Mouse (Mus musculus): ENCODE measurements around the gene Klhl7. TPM values are rescaled to one million over a fixed set of nuclear protein-coding genes. Genes with fewer than 3 reads are reported as not detected.

Gene Klhl7
- total and polyA plus RNA-seq, 3 experiments, result 1.9 to 29.9 (median 27.5) TPM

DNA sequence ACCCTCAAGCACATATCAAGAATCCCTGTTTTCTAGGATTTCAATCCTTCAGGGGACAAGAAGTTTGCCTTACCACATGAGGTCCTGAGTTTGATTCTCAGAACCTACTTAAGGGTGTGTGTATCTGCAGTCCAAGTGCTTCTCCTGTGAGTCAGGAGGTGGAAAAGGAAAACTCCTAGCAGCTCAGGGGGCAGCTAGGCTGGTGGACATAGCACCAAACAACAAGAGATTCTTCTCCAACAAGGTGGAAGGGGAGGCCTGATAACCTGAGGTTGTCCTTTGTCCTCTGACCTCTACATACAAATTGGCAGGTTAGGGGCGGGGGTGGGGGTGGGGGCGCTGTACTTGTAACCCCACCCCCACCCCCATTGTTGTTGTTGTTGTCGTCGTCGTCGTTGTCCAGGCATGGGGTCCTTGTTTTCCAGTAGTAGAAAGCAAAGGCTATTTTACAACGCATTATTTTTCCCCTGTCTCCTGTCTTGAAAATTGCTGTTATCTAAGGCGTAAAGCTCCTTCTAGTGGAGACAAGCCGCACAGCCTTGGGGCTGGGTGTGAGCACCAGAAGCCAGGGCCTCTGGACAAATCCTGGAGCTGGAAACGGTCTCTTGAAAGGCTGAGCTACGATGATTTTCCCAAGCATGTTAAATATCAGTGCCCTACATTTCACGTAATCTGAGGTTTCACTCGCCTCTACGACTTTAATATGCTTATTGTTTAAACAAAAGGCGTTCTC is 23.3 kb upstream of the Klhl7 start:
- no peaks in the 10 kb centered on the region for H3K9me3 ChIP-seq (replicated peaks)
- H3K4me3 ChIP-seq (ENCODE audit: low read depth, low read length), result no peak overlapping the region
- no peaks in the 10 kb centered on the region for H3K4me1 ChIP-seq (ENCODE audit: insufficient read depth, low read depth, low read length)
- DNase-seq (ENCODE audit: low spot score) (no peak), ATAC-seq (ENCODE audit: extremely low read depth, insufficient number of reproducible peaks, low FRiP score, poor library complexity, severe bottlenecking) (no peak)
- H3K27me3 ChIP-seq (ENCODE audit: insufficient read depth, low read length), result peaks cover 20% of the 10 kb centered on the region
- TF ChIP-seq GATA2 (IDR thresholded peaks at IDR 0.05; ENCODE audit: borderline replicate concordance, low read depth, low read length) (no peak), TAL1 (conservative IDR thresholded peaks at IDR 0.05; ENCODE audit: low read depth, low read length) (no peak), GATA1 (IDR thresholded peaks at IDR 0.05; ENCODE audit: borderline replicate concordance, low read length) (no peak), CTCF (IDR thresholded peaks at IDR 0.05; ENCODE audit: low read depth, low read length) (no peak)
- H3K36me3 ChIP-seq (replicated peaks), result no peaks in the 10 kb centered on the region

DNA sequence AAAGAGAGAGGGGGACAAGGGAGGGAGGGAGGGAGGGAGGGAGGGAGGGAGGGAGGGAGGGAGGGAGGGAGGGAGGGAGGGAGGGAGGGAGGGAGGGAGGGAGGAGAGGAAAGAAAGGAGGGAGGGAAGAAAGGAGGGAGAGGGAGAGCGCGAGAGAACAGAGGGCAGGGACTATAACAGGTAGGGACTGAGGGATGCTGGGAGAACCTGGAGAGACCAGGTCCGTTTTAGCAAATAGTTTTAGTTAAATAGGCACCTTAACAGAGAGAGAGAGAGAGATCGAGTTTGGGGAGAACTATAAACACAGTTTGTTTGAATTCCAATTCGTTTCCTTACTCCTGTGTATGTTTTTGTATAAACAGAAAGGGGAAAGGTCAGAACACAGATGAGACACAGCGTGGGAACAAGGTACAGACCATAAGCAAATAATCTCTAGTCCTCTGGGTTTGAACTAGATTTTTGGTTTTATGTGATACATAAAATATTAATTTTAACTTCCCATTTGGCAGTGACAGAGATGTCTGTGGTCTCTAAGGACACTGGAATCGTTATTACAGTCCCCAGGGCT is 22.6 kb upstream of the Klhl7 start:
- Histone ChIP-seq H3K36me3 (replicated peaks) (no peaks in the 10 kb centered on the region), H3K4me3 (ENCODE audit: low read depth, low read length) (no peak overlapping the region), H3K27me3 (ENCODE audit: insufficient read depth, low read length) (peaks cover 20% of the 10 kb centered on the region), H3K4me1 (ENCODE audit: insufficient read depth, low read depth, low read length) (no peaks in the 10 kb centered on the region), H3K9me3 (replicated peaks) (no peaks in the 10 kb centered on the region)
- TF ChIP-seq GATA1 (IDR thresholded peaks at IDR 0.05; ENCODE audit: borderline replicate concordance, low read length) (no peak), CTCF (IDR thresholded peaks at IDR 0.05; ENCODE audit: low read depth, low read length) (no peak), TAL1 (conservative IDR thresholded peaks at IDR 0.05; ENCODE audit: low read depth, low read length) (no peak), GATA2 (IDR thresholded peaks at IDR 0.05; ENCODE audit: borderline replicate concordance, low read depth, low read length) (no peak), POLR2AphosphoS5 (IDR thresholded peaks at IDR 0.05; ENCODE audit: insufficient replicate concordance, low read depth, low read length) (no peak)
- no peak for DNase-seq (ENCODE audit: low spot score)
- no peak for ATAC-seq (ENCODE audit: extremely low read depth, insufficient number of reproducible peaks, low FRiP score, poor library complexity, severe bottlenecking)

DNA sequence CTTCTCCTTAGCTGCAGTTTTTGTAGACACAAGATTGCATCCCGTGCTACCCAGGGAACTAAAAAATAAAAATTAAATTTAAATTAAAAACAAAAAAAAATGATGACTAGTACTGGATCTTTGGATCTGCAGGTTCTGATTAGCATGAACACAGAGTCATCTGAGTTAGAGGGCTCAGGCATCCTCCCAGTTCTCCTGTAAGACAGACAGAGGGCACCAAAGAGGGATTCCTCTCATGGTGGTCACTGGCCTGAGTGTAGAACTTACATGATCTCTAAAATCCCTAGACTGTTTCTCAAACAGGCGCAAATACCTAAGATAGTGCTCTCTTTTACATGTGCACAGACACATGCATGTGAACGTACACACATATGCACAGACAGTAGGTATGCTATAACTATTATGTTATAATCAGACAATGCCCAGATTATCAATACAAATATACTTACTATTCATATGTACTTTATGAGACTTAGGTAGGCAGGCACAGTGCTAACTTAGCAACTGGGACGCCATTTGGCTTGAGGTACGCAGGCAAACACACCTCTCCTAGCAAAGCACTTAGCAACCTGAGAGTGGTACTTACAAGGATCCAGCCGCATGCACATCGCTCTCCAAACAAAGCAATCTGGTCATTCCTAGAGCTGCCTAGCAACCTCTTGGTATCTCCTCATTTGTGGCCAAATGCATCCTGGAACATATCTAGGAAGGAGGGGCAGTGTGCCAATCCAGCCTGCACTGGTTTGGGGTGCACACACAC is 21.8 kb upstream of the Klhl7 start:
- no peaks in the 10 kb centered on the region for H3K9me3 ChIP-seq (replicated peaks)
- TF ChIP-seq GATA2 (IDR thresholded peaks at IDR 0.05; ENCODE audit: borderline replicate concordance, low read depth, low read length), result no peak
- TF ChIP-seq CTCF (IDR thresholded peaks at IDR 0.05; ENCODE audit: low read depth, low read length), result no peak
- TF ChIP-seq POLR2AphosphoS5 (IDR thresholded peaks at IDR 0.05; ENCODE audit: insufficient replicate concordance, low read depth, low read length), result no peak
- no peak for TF ChIP-seq GATA1 (IDR thresholded peaks at IDR 0.05; ENCODE audit: borderline replicate concordance, low read length)
- no peak for TF ChIP-seq TAL1 (conservative IDR thresholded peaks at IDR 0.05; ENCODE audit: low read depth, low read length)
- H3K36me3 ChIP-seq (replicated peaks), result no peaks in the 10 kb centered on the region
- no peaks in the 10 kb centered on the region for H3K4me1 ChIP-seq (ENCODE audit: insufficient read depth, low read depth, low read length)
- no peak for DNase-seq (ENCODE audit: low spot score)
- no peak for ATAC-seq (ENCODE audit: extremely low read depth, insufficient number of reproducible peaks, low FRiP score, poor library complexity, severe bottlenecking)
- peaks cover 24% of the 10 kb centered on the region for H3K27me3 ChIP-seq (ENCODE audit: insufficient read depth, low read length)
- H3K4me3 ChIP-seq (ENCODE audit: low read depth, low read length), result no peak overlapping the region

DNA sequence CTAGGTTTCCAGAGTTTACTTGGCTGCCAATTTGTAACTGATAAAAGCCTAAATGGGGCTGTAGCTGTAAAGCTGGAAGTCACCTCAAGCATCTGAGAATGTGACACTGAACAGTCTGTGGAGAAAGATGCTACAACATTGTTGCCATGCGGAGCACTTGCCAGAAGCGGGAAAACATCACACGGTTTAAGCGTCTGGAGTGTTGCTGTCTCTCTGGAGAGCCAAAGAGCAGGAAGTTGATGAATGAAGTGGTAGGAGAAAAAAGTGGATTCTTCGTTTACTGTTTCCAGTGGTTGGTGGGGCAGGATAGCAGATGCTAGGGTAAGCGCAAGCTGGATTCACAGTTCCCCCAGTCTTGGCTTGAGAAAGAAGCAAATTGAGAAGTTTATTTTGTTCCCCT is 19.6 kb upstream of the Klhl7 start:
- Histone ChIP-seq H3K9me3 (replicated peaks) (no peaks in the 10 kb centered on the region), H3K4me3 (ENCODE audit: low read depth, low read length) (no peak overlapping the region), H3K27me3 (ENCODE audit: insufficient read depth, low read length) (peaks cover 22% of the 10 kb centered on the region), H3K36me3 (replicated peaks) (no peaks in the 10 kb centered on the region), H3K4me1 (ENCODE audit: insufficient read depth, low read depth, low read length) (no peaks in the 10 kb centered on the region)
- TF ChIP-seq TAL1 (conservative IDR thresholded peaks at IDR 0.05; ENCODE audit: low read depth, low read length), result no peak
- no peak for TF ChIP-seq GATA1 (IDR thresholded peaks at IDR 0.05; ENCODE audit: borderline replicate concordance, low read length)
- no peak for TF ChIP-seq POLR2AphosphoS5 (IDR thresholded peaks at IDR 0.05; ENCODE audit: insufficient replicate concordance, low read depth, low read length)
- TF ChIP-seq CTCF (IDR thresholded peaks at IDR 0.05; ENCODE audit: low read depth, low read length), result no peak
- no peak for TF ChIP-seq GATA2 (IDR thresholded peaks at IDR 0.05; ENCODE audit: borderline replicate concordance, low read depth, low read length)
- no peak for ATAC-seq (ENCODE audit: extremely low read depth, insufficient number of reproducible peaks, low FRiP score, poor library complexity, severe bottlenecking)
- DNase-seq (ENCODE audit: low spot score), result no peak

DNA sequence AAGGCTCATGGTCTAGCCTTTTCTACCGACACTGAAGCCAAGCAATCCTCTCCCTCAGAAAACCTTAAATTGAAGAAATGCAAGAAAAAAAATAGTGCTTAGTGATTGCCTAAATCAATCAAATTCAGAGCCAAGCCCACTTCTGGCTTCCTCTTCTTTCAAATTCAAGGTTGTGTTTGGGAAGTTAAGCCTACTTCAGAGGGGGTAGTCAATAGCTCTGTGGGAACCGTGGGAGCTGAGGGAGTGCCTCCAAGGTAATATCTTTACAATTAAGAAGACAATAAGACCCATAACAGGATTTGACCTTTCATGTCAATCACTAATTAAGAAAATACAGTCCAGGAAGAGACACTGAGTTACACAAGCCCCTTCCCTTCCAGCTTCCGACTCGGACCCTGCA is 15.6 kb upstream of the Klhl7 start:
- ATAC-seq (ENCODE audit: extremely low read depth, insufficient number of reproducible peaks, low FRiP score, poor library complexity, severe bottlenecking), result no peak
- TF ChIP-seq CTCF (IDR thresholded peaks at IDR 0.05; ENCODE audit: low read depth, low read length) (no peak), GATA1 (IDR thresholded peaks at IDR 0.05; ENCODE audit: borderline replicate concordance, low read length) (no peak), TAL1 (conservative IDR thresholded peaks at IDR 0.05; ENCODE audit: low read depth, low read length) (no peak), GATA2 (IDR thresholded peaks at IDR 0.05; ENCODE audit: borderline replicate concordance, low read depth, low read length) (no peak), POLR2AphosphoS5 (IDR thresholded peaks at IDR 0.05; ENCODE audit: insufficient replicate concordance, low read depth, low read length) (no peak)
- DNase-seq (ENCODE audit: low spot score), result no peak
- Histone ChIP-seq H3K27me3 (ENCODE audit: insufficient read depth, low read length) (peaks cover 10% of the 10 kb centered on the region), H3K4me3 (ENCODE audit: low read depth, low read length) (no peak overlapping the region), H3K9me3 (replicated peaks) (no peaks in the 10 kb centered on the region), H3K36me3 (replicated peaks) (no peaks in the 10 kb centered on the region), H3K4me1 (ENCODE audit: insufficient read depth, low read depth, low read length) (no peaks in the 10 kb centered on the region)

DNA sequence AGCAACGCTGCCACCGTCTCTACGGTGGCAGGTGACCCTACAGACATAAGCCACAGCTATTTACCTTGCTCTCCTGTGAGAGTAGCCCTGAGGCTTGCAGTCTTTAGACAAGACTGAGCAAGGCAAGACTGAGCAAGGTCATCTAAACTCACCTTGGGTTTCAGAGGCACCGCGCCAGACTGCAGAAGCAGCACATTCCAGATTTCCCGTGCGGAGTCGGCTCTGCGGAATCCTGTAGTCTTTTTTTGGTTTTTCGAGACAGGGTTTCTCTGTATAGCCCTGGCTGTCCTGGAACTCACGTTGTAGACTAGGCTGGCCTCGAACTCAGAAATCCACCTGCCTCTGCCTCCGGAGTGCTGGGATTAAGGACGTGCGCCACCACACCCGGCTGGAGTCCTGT is 14.2 kb upstream of the Klhl7 start:
- no peaks in the 10 kb centered on the region for H3K36me3 ChIP-seq (replicated peaks)
- no peak overlapping the region for H3K4me3 ChIP-seq (ENCODE audit: low read depth, low read length)
- no peaks in the 10 kb centered on the region for H3K4me1 ChIP-seq (ENCODE audit: insufficient read depth, low read depth, low read length)
- H3K27me3 ChIP-seq (ENCODE audit: insufficient read depth, low read length), result peaks cover 7% of the 10 kb centered on the region; the same call in 1 of the 2 replicates
- TF ChIP-seq POLR2AphosphoS5 (IDR thresholded peaks at IDR 0.05; ENCODE audit: insufficient replicate concordance, low read depth, low read length), result no peak
- no peak for TF ChIP-seq TAL1 (conservative IDR thresholded peaks at IDR 0.05; ENCODE audit: low read depth, low read length)
- TF ChIP-seq GATA1 (IDR thresholded peaks at IDR 0.05; ENCODE audit: borderline replicate concordance, low read length), result no peak
- no peak for TF ChIP-seq GATA2 (IDR thresholded peaks at IDR 0.05; ENCODE audit: borderline replicate concordance, low read depth, low read length)
- no peak for TF ChIP-seq CTCF (IDR thresholded peaks at IDR 0.05; ENCODE audit: low read depth, low read length)
- ATAC-seq (ENCODE audit: extremely low read depth, insufficient number of reproducible peaks, low FRiP score, poor library complexity, severe bottlenecking) (no peak), DNase-seq (ENCODE audit: low spot score) (no peak)
- no peaks in the 10 kb centered on the region for H3K9me3 ChIP-seq (replicated peaks)
